Mouse (Mus musculus) lung, adult 2 months (tissue): ENCODE results near the gene 4930430A15Rik. TPM values are rescaled to one million over a fixed set of nuclear protein-coding genes. Genes with fewer than 3 reads are reported as not detected.

Experiments used
- DNase-seq: peaks from one replicate; pipeline ENCODE4 v3.0.0; 2022
- H3K4me1 ChIP-seq: fragments of 200-500 bp; 2 replicates; pipeline ENCODE4 v1.6.1; 2011; ENCODE audit warnings: low read length; ENCODE audit not compliant: control insufficient read depth, insufficient read depth
- H3K4me3 ChIP-seq: fragments of 200-500 bp; replicated peaks from 2 replicates; pipeline ENCODE3; 2011; ENCODE audit warnings: low read depth, mild to moderate bottlenecking, control low read depth, low read length; ENCODE audit errors: extremely low read depth
- CTCF ChIP-seq: fragments of 200-500 bp; IDR thresholded peaks from 2 replicates; pipeline ENCODE4 v1.5.1; 2011; ENCODE audit warnings: mild to moderate bottlenecking, low read length, control low read depth; ENCODE audit not compliant: insufficient read depth
- POLR2A ChIP-seq: fragments of 200-500 bp; IDR thresholded peaks from 2 replicates; pipeline ENCODE4 v1.6.1; 2011; ENCODE audit warnings: low read depth, mild to moderate bottlenecking, control low read depth, low read length, borderline replicate concordance; ENCODE audit errors: extremely low read depth
- WGBS: fragments of 180-500 bp; shearing (Covaris S2); methylation state at CpG from one replicate; pipeline ENCODE4 v1.1.7; 2018; 5-methylcytosine and 5-hydroxymethylcytosine counted together
- polyA plus RNA-seq: library from polyadenylated mRNA; depleted of rRNA; stranded (reverse); fragments of >200 nt; gene quantifications from 2 replicates; pipeline ENCODE4 v1.2.3, GENCODE M21; 2012; rRNA removed

The 4930430A15Rik gene
- polyA plus RNA-seq = not detected in 2 replicates

DNA sequence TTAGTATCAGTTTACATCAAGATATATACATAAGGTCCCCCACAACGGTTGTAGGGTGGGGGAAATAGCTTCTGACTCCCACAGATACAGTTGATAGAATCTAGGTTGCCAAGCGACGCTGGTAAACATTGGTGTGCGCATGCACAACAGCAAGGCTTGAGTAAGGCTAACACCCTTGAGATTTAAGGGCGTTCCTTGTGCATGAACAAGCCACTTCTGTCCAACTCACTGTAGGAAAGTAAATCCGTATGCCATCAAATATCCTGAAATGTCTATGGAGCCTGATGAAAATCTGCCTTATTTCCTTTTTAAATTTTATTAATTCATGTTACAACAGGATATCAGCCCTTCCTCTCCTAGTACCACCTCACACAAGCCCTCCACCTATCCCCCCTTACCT is at the start of gene 4930430A15Rik:
Gene 4930430A15Rik, minus strand, starts transcription at position 101 of the 400 bp plus-strand sequence.
- 78% methylated on average over 6 of the region's 6 CpGs for WGBS
- no peak for DNase-seq
- H3K4me3 ChIP-seq = no peak within 1 kb of the TSS
- no peak for TF ChIP-seq CTCF
- no peak for TF ChIP-seq POLR2A
- no peaks in the 10 kb centered on the region for H3K4me1 ChIP-seq

DNA sequence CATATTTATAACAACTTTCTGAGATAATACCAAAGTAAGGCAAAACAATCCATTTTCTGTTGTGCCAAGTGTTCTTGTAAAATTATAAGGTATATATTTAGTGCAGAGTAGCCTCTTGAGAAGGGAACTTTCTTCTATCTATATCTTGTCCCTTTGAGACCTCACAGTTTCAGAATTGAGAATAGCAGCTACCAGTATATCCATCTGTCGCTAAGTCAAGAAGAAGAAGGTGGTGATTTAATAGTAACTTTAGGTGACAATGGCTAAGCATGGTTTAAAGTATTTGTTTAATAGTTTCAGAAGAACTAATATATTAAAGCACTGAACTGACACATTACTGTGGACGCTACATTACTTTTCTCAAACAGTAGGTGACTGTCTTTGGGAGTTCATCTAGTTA is 44.6 kb upstream of the 4930430A15Rik start, which contains the start of gene Olfr1277:
Gene Olfr1277, minus strand, starts transcription at position 101 of the 400 bp plus-strand sequence.
- no peak for DNase-seq
- no peaks in the 10 kb centered on the region for H3K4me1 ChIP-seq
- TF ChIP-seq POLR2A (no peak), CTCF (no peak)
- H3K4me3 ChIP-seq = no peak within 1 kb of the TSS
- WGBS = 74% methylated on average over 2 of the region's 2 CpGs

DNA sequence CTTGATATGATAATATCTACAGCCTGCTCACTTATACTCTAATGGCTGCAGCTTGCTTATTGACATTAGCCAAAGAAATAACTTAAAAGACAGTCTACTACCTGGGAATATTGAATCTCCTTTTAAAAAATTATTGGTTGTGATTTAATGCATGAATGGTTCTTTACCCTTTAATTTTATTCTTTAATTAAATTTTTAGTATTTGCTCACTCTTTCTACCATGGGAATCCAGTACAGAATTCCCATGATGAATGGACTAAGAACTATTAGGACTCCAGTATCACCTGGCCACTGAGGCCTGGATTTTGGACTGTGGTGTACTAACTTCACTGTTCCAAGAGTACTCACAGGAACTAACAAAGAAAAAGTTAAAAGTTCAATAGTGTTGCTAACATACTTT is 24.8 kb upstream of the 4930430A15Rik start, which contains the start of gene Olfr1276:
Gene Olfr1276, plus strand, starts transcription at position 301 of the 400 bp plus-strand sequence.
- TF ChIP-seq CTCF (no peak), POLR2A (no peak)
- no peak within 1 kb of the TSS for H3K4me3 ChIP-seq

DNA sequence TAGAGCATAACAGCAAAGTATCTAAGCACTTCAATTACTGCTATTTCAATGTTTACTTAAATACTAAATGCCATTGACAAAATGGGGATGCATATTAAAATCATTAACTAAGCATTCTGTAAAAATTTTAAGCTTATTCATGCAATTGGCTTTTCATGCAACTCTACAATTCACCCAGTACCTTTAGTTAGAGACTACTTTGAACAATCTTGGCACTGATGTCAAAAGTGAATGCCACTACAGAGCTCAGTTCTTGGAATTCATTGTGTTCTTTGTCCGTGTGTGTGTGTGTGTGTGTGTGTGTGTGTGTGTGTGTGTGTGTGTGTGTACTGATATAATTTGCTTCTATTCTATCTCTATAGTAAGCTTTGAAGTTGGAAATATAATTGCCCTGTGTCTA is 5.8 kb upstream of the 4930430A15Rik start, which contains the start of gene Olfr1275:
Gene Olfr1275, minus strand, starts transcription at position 101 of the 400 bp plus-strand sequence.
- Histone ChIP-seq H3K4me1 (no peaks in the 10 kb centered on the region), H3K4me3 (no peak within 1 kb of the TSS)
- 74% methylated on average over 1 of the region's 1 CpGs for WGBS
- TF ChIP-seq POLR2A (no peak), CTCF (no peak)
- no peak for DNase-seq

More for the DNA sequence above, 24.8 kb upstream of the 4930430A15Rik start, which contains the start of gene Olfr1276:
- no peaks in the 10 kb centered on the region for H3K4me1 ChIP-seq
- DNase-seq = no peak

DNA sequence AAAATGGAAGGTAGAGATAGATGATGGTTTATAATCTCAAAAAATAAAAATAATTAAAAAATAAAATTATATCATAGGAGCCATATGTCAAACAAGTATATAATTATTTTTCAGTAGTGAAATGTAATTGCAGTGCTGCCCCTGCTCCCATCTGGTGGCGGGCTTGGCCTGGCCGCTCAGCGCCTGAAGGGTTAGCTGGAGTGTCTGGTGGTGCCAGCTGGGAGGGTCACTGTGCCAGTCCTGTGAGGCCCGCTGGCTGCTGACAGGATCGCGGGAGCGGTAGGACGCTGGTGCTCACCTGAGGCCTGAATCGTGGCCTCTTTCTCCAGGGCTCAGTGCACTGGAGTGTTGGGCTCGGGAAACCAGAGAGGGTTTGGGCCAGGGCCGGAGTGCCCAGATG is 47.3 kb downstream of the 4930430A15Rik start:
- TF ChIP-seq POLR2A = no peak
- TF ChIP-seq CTCF = no peak
- no peak overlapping the region for H3K4me3 ChIP-seq
- H3K4me1 ChIP-seq = no peaks in the 10 kb centered on the region
- no peak for DNase-seq
- WGBS = 95% methylated on average over 11 of the region's 11 CpGs

DNA sequence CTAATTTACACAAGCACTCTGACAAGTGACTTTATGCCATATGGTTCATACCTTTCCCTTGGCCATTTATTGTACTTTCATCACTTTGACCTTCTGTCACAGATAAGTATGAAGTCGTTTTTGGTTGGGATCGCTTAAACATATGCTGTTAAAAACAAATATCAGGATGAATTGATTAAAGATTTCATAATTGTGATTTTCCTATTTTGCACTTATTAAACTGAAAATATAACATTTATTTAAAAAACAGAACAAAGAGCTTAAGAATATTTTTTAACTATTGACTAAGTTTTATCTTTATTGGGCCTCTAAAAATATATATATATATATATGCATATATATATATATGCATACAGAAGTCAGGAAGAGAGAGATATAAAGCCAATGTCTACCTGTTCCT is 76.6 kb downstream of the 4930430A15Rik start, which contains the start of gene Gm15130:
Gene Gm15130, minus strand, starts transcription at position 101 of the 400 bp plus-strand sequence.
- TF ChIP-seq POLR2A (no peak), CTCF (no peak)
- 60% methylated on average over 2 of the region's 2 CpGs for WGBS
- Histone ChIP-seq H3K4me1 (no peaks in the 10 kb centered on the region), H3K4me3 (no peak within 1 kb of the TSS)
- DNase-seq = no peak

DNA sequence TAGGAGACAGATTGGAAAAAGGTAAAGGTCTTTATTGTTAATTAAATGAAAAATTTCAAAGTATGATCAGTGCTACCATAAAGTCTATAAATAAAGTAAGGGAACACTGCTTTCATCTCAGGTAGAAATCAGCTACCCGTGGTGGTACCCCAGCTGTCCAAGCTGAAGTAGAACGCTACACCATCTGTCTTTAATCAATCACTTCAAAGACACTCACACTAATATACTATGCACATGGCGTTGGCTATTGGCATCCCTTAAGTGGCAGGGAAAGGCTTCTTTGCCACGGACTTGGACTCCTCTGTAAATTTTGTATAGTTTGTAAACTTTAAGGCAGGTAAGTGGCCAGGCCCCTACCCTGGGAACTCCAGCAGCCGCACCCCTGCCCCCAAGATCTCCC is 93.7 kb downstream of the 4930430A15Rik start:
- Histone ChIP-seq H3K4me1 (no peaks in the 10 kb centered on the region), H3K4me3 (no peak overlapping the region)
- TF ChIP-seq CTCF (no peak), POLR2A (no peak)
- 45% methylated on average over 5 of the region's 5 CpGs for WGBS
- no peak for DNase-seq

Other genes starting within 250 kb of the 4930430A15Rik start
- gene Gm13941, start 123.6 kb downstream of the 4930430A15Rik start, polyA plus RNA-seq = not detected in 2 replicates
- not detected in 2 replicates for gene Gm15130, start 76.7 kb downstream of the 4930430A15Rik start, polyA plus RNA-seq
- gene Olfr1275, start 5.7 kb upstream of the 4930430A15Rik start, polyA plus RNA-seq = not detected in 2 replicates
- not detected in 2 replicates for gene Olfr1276, start 24.9 kb upstream of the 4930430A15Rik start, polyA plus RNA-seq
- gene Olfr1277, start 44.5 kb upstream of the 4930430A15Rik start, polyA plus RNA-seq = not detected in 2 replicates
- not detected in 2 replicates for gene Olfr1278, start 60.5 kb upstream of the 4930430A15Rik start, polyA plus RNA-seq
- not detected in 2 replicates for gene Olfr1279, start 71.0 kb upstream of the 4930430A15Rik start, polyA plus RNA-seq
- not detected in 2 replicates for gene Olfr1280, start 84.4 kb upstream of the 4930430A15Rik start, polyA plus RNA-seq
- gene Olfr1281, start 96.9 kb upstream of the 4930430A15Rik start, polyA plus RNA-seq = not detected in 2 replicates
- not detected in 2 replicates for gene Olfr1282, start 106.5 kb upstream of the 4930430A15Rik start, polyA plus RNA-seq
- gene Olfr1283, start 137.2 kb upstream of the 4930430A15Rik start, polyA plus RNA-seq = not detected in 2 replicates
- gene Olfr1284, start 145.9 kb upstream of the 4930430A15Rik start, polyA plus RNA-seq = not detected in 2 replicates
- not detected in 2 replicates for gene Olfr1286, start 193.5 kb upstream of the 4930430A15Rik start, polyA plus RNA-seq
- not detected in 2 replicates for gene Olfr1287, start 219.5 kb upstream of the 4930430A15Rik start, polyA plus RNA-seq
- gene Olfr1288, start 244.5 kb upstream of the 4930430A15Rik start, polyA plus RNA-seq = not detected in 2 replicates